Mouse (Mus musculus) stomach, embryonic 16.5 days (tissue): Measurements from ENCODE around the gene Fhod1. TPM values are rescaled to one million over a fixed set of nuclear protein-coding genes. Genes with fewer than 3 reads are reported as not detected.

Source experiments
- ATAC-seq: fragments of 200-750 bp; cut with Nextera tagmentation; 2 replicates; pipeline ENCODE4 v1.8.0; 2017; ENCODE audit warnings: moderate number of reproducible peaks, moderate TSS enrichment; ENCODE audit not compliant: insufficient read depth, low FRiP score
- H3K27ac ChIP-seq: fragments of 300-500 bp; sonication (generic); 2 replicates; pipeline ENCODE4 v1.5.1; 2014; ENCODE audit warnings: low read length
- H3K27me3 ChIP-seq: fragments of 300-500 bp; sonication (generic); 2 replicates; pipeline ENCODE4 v1.6.1; 2014; ENCODE audit warnings: low read length, control low read depth, mixed read lengths; ENCODE audit not compliant: control insufficient read depth, insufficient read depth
- H3K36me3 ChIP-seq: fragments of 300-500 bp; sonication (generic); 2 replicates; pipeline ENCODE4 v1.6.1; 2014; ENCODE audit warnings: low read length; ENCODE audit not compliant: control insufficient read depth, insufficient read depth
- H3K4me1 ChIP-seq: fragments of 300-500 bp; sonication (generic); 2 replicates; pipeline ENCODE4 v1.6.1; 2014; ENCODE audit warnings: low read length, control low read depth, mixed read lengths; ENCODE audit not compliant: control insufficient read depth, insufficient read depth
- H3K4me2 ChIP-seq: fragments of 300-500 bp; sonication (generic); 2 replicates; pipeline ENCODE4 v1.6.1; 2014; ENCODE audit warnings: low read depth, low read length, mixed read lengths
- H3K4me3 ChIP-seq: fragments of 300-500 bp; sonication (generic); replicated peaks from 2 replicates; pipeline ENCODE4 v1.5.1; 2014; ENCODE audit warnings: mild to moderate bottlenecking, low read length
- H3K9ac ChIP-seq: fragments of 300-500 bp; sonication (generic); 2 replicates; pipeline ENCODE4 v1.6.1; 2014; ENCODE audit warnings: low read length
- H3K9me3 ChIP-seq: fragments of 300-500 bp; sonication (generic); replicated peaks from 2 replicates; pipeline ENCODE4 v1.6.1; 2016; ENCODE audit warnings: low read length, control low read depth; ENCODE audit not compliant: control insufficient read depth
- WGBS: fragments of 180-500 bp; shearing (Covaris S2); extraction: QIAGEN DNeasy Blood & Tissue Kit; methylation state at CpG from one replicate; pipeline ENCODE4 v1.1.7; 2014; 5-methylcytosine and 5-hydroxymethylcytosine counted together
- polyA plus RNA-seq: library from polyadenylated mRNA; unstranded; fragments of >200 nt; fragmentation: Nextera tagmentation; extraction: Ambion mirVana; gene quantifications from 2 replicates; pipeline ENCODE4 v1.2.1, GENCODE M21; 2015

The Fhod1 gene
- polyA plus RNA-seq, 1 experiment from 2014 or later, result 2.2 TPM

GRCm38 (mm10) chr8:105313622-105314402 is 33.9 kb downstream of the Fhod1 start:
- no peak overlapping the region for H3K27ac ChIP-seq
- no peak for ATAC-seq
- WGBS, result 76% methylated on average over 9 of the region's 9 CpGs
- no peak overlapping the region for H3K4me3 ChIP-seq
- H3K27me3 ChIP-seq, result no peaks in the 10 kb centered on the region
- H3K9me3 ChIP-seq, result no peaks in the 10 kb centered on the region
- peaks cover 5% of the 10 kb centered on the region; the same call in 1 of the 2 replicates for H3K36me3 ChIP-seq
- no peak overlapping the region for H3K9ac ChIP-seq
- H3K4me1 ChIP-seq, result no peaks in the 10 kb centered on the region
- no peak overlapping the region for H3K4me2 ChIP-seq

- WGBS, result 84% methylated on average over 8 of the region's 8 CpGs
- no peaks in the 10 kb centered on the region for H3K9me3 ChIP-seq
- H3K4me3 ChIP-seq, result no peak overlapping the region
- no peaks in the 10 kb centered on the region for H3K27me3 ChIP-seq
- H3K4me1 ChIP-seq, result no peaks in the 10 kb centered on the region
- H3K36me3 ChIP-seq, result peaks cover 6% of the 10 kb centered on the region; the same call in 1 of the 2 replicates
- no peak overlapping the region for H3K9ac ChIP-seq
- H3K4me2 ChIP-seq, result no peak overlapping the region
- no peak overlapping the region for H3K27ac ChIP-seq
- ATAC-seq, result no peak; the same call in 1 of the 2 replicates
Measured at GRCm38 (mm10) chr8:105312891-105313481, 34.8 kb downstream of the Fhod1 start.

- Histone ChIP-seq H3K27me3 (no peaks in the 10 kb centered on the region), H3K4me2 (no peak overlapping the region), H3K4me3 (no peak overlapping the region), H3K9ac (no peak overlapping the region), H3K4me1 (no peaks in the 10 kb centered on the region), H3K36me3 (peaks cover 9% of the 10 kb centered on the region; the same call in 1 of the 2 replicates), H3K9me3 (no peaks in the 10 kb centered on the region), H3K27ac (no peak overlapping the region)
- ATAC-seq, result no peak
- 73% methylated on average over 1 of the region's 1 CpGs for WGBS
Measured at GRCm38 (mm10) chr8:105311718-105312117, 36.0 kb downstream of the Fhod1 start.

- no peak overlapping the region for H3K4me3 ChIP-seq
- 78% methylated on average over 8 of the region's 8 CpGs for WGBS
- peaks cover 9% of the 10 kb centered on the region; the same call in 1 of the 2 replicates for H3K36me3 ChIP-seq
- no peak overlapping the region for H3K4me2 ChIP-seq
- no peaks in the 10 kb centered on the region for H3K27me3 ChIP-seq
- H3K9ac ChIP-seq, result no peak overlapping the region
- H3K4me1 ChIP-seq, result peaks cover 13% of the 10 kb centered on the region
- no peaks in the 10 kb centered on the region for H3K9me3 ChIP-seq
- ATAC-seq, result no peak
- no peak overlapping the region for H3K27ac ChIP-seq
Measured at GRCm38 (mm10) chr8:105310118-105310517, 37.6 kb downstream of the Fhod1 start.

- Histone ChIP-seq H3K9me3 (no peaks in the 10 kb centered on the region), H3K9ac (no peak overlapping the region), H3K4me1 (peaks cover 21% of the 10 kb centered on the region), H3K27me3 (no peaks in the 10 kb centered on the region), H3K4me3 (no peak overlapping the region), H3K4me2 (no peak overlapping the region), H3K27ac (no peak overlapping the region), H3K36me3 (peaks cover 9% of the 10 kb centered on the region; the same call in 1 of the 2 replicates)
- 80% methylated on average over 15 of the region's 15 CpGs for WGBS
- ATAC-seq, result no peak
Measured at GRCm38 (mm10) chr8:105309142-105309847, 38.5 kb downstream of the Fhod1 start.

- Histone ChIP-seq H3K4me2 (no peak overlapping the region), H3K9ac (no peak overlapping the region), H3K4me1 (peaks cover 24% of the 10 kb centered on the region), H3K36me3 (peaks cover 9% of the 10 kb centered on the region; the same call in 1 of the 2 replicates), H3K27me3 (no peaks in the 10 kb centered on the region), H3K9me3 (no peaks in the 10 kb centered on the region), H3K27ac (no peak overlapping the region), H3K4me3 (no peak overlapping the region)
- no peak for ATAC-seq
- 91% methylated on average over 10 of the region's 10 CpGs for WGBS
Measured at GRCm38 (mm10) chr8:105308428-105308827, 39.3 kb downstream of the Fhod1 start.

- ATAC-seq, result no peak
- H3K27ac ChIP-seq, result no peak overlapping the region
- no peaks in the 10 kb centered on the region for H3K9me3 ChIP-seq
- peaks cover 24% of the 10 kb centered on the region for H3K4me1 ChIP-seq
- no peak overlapping the region for H3K4me2 ChIP-seq
- H3K4me3 ChIP-seq, result no peak overlapping the region
- 95% methylated on average over 13 of the region's 13 CpGs for WGBS
- peaks cover 14% of the 10 kb centered on the region; the same call in 1 of the 2 replicates for H3K36me3 ChIP-seq
- H3K9ac ChIP-seq, result no peak overlapping the region
- no peaks in the 10 kb centered on the region for H3K27me3 ChIP-seq
Measured at GRCm38 (mm10) chr8:105307670-105308069, 40.1 kb downstream of the Fhod1 start.

- 35% methylated on average over 5 of the region's 5 CpGs for WGBS
Measured at GRCm38 (mm10) chr8:105306146-105306691, 41.5 kb downstream of the Fhod1 start.

More at GRCm38 (mm10) chr8:105306146-105306691, 41.5 kb downstream of the Fhod1 start:
- peak overlapping the region; percentile 77 for H3K4me2 ChIP-seq
- H3K4me3 ChIP-seq, result peak overlapping the region; percentile 54
- peaks cover 24% of the 10 kb centered on the region for H3K4me1 ChIP-seq
- no peak for ATAC-seq
- no peaks in the 10 kb centered on the region for H3K27me3 ChIP-seq
- no peaks in the 10 kb centered on the region for H3K9me3 ChIP-seq
- H3K36me3 ChIP-seq, result peaks cover 21% of the 10 kb centered on the region
- H3K27ac ChIP-seq, result peak overlapping the region; percentile 95
- H3K9ac ChIP-seq, result peak overlapping the region; percentile 77
